Mouse (Mus musculus): ENCODE data around the gene Gm17469. TPM values are rescaled to one million over a fixed set of nuclear protein-coding genes. Genes with fewer than 3 reads are reported as not detected.

Gene Gm17469
- not detected for polyA plus RNA-seq (2017; shearing (Covaris generic))

DNA sequence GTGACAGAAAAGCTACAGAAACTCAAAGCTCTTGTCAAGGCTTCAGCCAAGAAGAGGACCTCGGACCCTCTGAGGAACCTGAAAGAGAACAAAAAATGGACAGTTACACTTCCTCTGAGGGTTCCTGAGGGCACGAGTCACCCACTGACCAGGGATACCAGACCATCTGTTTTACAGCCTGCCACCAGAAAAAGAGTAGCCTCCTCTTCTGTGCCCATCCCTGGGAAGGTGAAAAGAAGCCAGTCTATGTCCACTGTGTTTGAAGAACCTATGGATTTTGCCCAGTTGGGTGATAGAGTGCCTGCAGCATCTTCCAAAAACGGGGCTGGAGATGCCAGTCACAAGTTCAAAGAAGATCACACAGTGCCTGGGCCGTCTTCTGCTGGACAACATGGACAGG lies at the start of gene Gm17469:
Gene Gm17469 (plus strand): TSS at position 301 of the 400 bp plus-strand sequence.

Other genes with a start within 250 kb of the Gm17469 start
- not detected for gene Gm17584, start 129.3 kb upstream of the Gm17469 start, polyA plus RNA-seq (2017; shearing (Covaris generic))

Data from activated CD4-positive, CD25-positive, alpha-beta regulatory T cell, adult 9 weeks (primary cell).